Mouse (Mus musculus): ENCODE measurements around the gene Kdm4b.

- TF ChIP-seq POLR2A (IDR thresholded peaks at IDR 0.05; ENCODE audit: low read depth, low read length) (no peak), CTCF (IDR thresholded peaks at IDR 0.05; ENCODE audit: extremely low read depth, insufficient read depth, insufficient read length, insufficient replicate concordance) (no peak)
Measured at GRCm38 (mm10) chr17:56330345-56330744, 4.5 kb downstream of the Kdm4b start.

Data from spleen, adult 2 months (tissue).